Mouse (Mus musculus) cerebellum, postnatal 4 days (tissue): ENCODE results near the gene Gm4756.
"Not testable (repeated sequence)": the region's sequence is repeated elsewhere in the genome, so short reads cannot be mapped to it uniquely, and the experiment has no call there.

Experiments
- DNase-seq, 2 experiments: peaks; one replicate each; pipeline ENCODE4 v3.0.0; 2022; ENCODE audit warnings: low spot score in 2 of 2, mixed read lengths in 1 of 2

Gm4756 gene

GRCm38 (mm10) chr12:72654698-72655097 is 5.2 kb upstream of the Gm4756 start:
- DNase-seq = peak; percentile 51 to 77

- no peak for DNase-seq
These were observed 540 bp downstream of the Gm4756 start for GRCm38 (mm10) chr12:72648921-72649320.

- DNase-seq = no peak
These were observed 11.4 kb downstream of the Gm4756 start for GRCm38 (mm10) chr12:72638025-72638424.

GRCm38 (mm10) chr12:72628751-72629150 is 20.7 kb downstream of the Gm4756 start:
- no peak for DNase-seq

GRCm38 (mm10) chr12:72622853-72623496 is 26.5 kb downstream of the Gm4756 start:
- DNase-seq = no peak

- no peak for DNase-seq
These were observed 28.0 kb downstream of the Gm4756 start for GRCm38 (mm10) chr12:72621441-72621840.

GRCm38 (mm10) chr12:72620856-72621255 is 28.6 kb downstream of the Gm4756 start:
- no peak for DNase-seq

GRCm38 (mm10) chr12:72612053-72612452 is 37.4 kb downstream of the Gm4756 start:
- DNase-seq = no peak

- not testable (repeated sequence) for DNase-seq
These were observed 50.7 kb downstream of the Gm4756 start for GRCm38 (mm10) chr12:72598731-72599130.

- no peak for DNase-seq
These were observed 55.5 kb downstream of the Gm4756 start for GRCm38 (mm10) chr12:72594001-72594400.

- DNase-seq = no peak
These were observed 56.5 kb downstream of the Gm4756 start for GRCm38 (mm10) chr12:72592991-72593390.

- DNase-seq = no peak
These were observed 64.1 kb downstream of the Gm4756 start for GRCm38 (mm10) chr12:72585339-72585738.

- no peak for DNase-seq
These were observed 66.4 kb downstream of the Gm4756 start for GRCm38 (mm10) chr12:72583099-72583498.

GRCm38 (mm10) chr12:72582021-72582420 is 67.4 kb downstream of the Gm4756 start:
- DNase-seq = no peak

GRCm38 (mm10) chr12:72564281-72564795 is 85.1 kb downstream of the Gm4756 start:
- DNase-seq = no peak

- no peak for DNase-seq
These were observed 95.1 kb downstream of the Gm4756 start for GRCm38 (mm10) chr12:72554347-72554746.

- DNase-seq = no peak
These were observed 110.9 kb downstream of the Gm4756 start for GRCm38 (mm10) chr12:72538571-72538970.

- peak; percentile 79 to 94 for DNase-seq
These were observed 113.4 kb downstream of the Gm4756 start, which contains the start of gene Pcnx4 for GRCm38 (mm10) chr12:72536021-72536597. TSS of gene Pcnx4 (plus strand) at chr12:72536383.

- DNase-seq = no peak
These were observed 113.9 kb downstream of the Gm4756 start for GRCm38 (mm10) chr12:72535599-72535998.

GRCm38 (mm10) chr12:72533986-72534385 is 115.5 kb downstream of the Gm4756 start:
- no peak for DNase-seq

GRCm38 (mm10) chr12:72532303-72532702 is 117.2 kb downstream of the Gm4756 start:
- no peak for DNase-seq
